Mouse (Mus musculus): ENCODE data around the gene Slc38a2. TPM values are rescaled to one million over a fixed set of nuclear protein-coding genes. Genes with fewer than 3 reads are reported as not detected.
A peak's percentile ranks its signal among the peaks of the same experiment; 100 is the strongest.

The Slc38a2 gene
- polyA plus RNA-seq, 1 experiment from 2014 or later, result 245 TPM

- Histone ChIP-seq H3K9me3 (ENCODE audit: control insufficient read depth, low read length) (no peaks in the 10 kb centered on the region), H3K4me3 (ENCODE audit: low read depth, low read length) (no peak overlapping the region), H3K9ac (ENCODE audit: low read length) (no peak overlapping the region), H3K4me1 (ENCODE audit: control insufficient read depth, insufficient read depth, low read length) (no peaks in the 10 kb centered on the region), H3K36me3 (ENCODE audit: control insufficient read depth, insufficient read depth, low read length) (no peaks in the 10 kb centered on the region), H3K4me2 (ENCODE audit: low read depth, severe bottlenecking) (no peak overlapping the region), H3K27ac (replicated peaks; ENCODE audit: low read depth, low read length) (no peak overlapping the region), H3K27me3 (ENCODE audit: control insufficient read depth, insufficient read depth, low read length) (no peaks in the 10 kb centered on the region)
- ATAC-seq (ENCODE audit: insufficient number of reproducible peaks, low FRiP score, low TSS enrichment, low read depth) (no peak), DNase-seq (ENCODE audit: low spot score) (no peak)
- 67% methylated on average over 15 of the region's 15 CpGs for WGBS
Measured at GRCm38 (mm10) chr15:96675744-96676143, 23.8 kb downstream of the Slc38a2 start.

- no peak for ATAC-seq (ENCODE audit: insufficient number of reproducible peaks, low FRiP score, low TSS enrichment, low read depth)
- no peak overlapping the region for H3K4me3 ChIP-seq (ENCODE audit: low read depth, low read length)
- DNase-seq (ENCODE audit: low spot score), result no peak
- H3K27me3 ChIP-seq (ENCODE audit: control insufficient read depth, insufficient read depth, low read length), result no peaks in the 10 kb centered on the region
- no peaks in the 10 kb centered on the region for H3K9me3 ChIP-seq (ENCODE audit: control insufficient read depth, low read length)
- H3K4me1 ChIP-seq (ENCODE audit: control insufficient read depth, insufficient read depth, low read length), result no peaks in the 10 kb centered on the region
- WGBS, result 86% methylated on average over 11 of the region's 11 CpGs
- H3K27ac ChIP-seq (replicated peaks; ENCODE audit: low read depth, low read length), result no peak overlapping the region
- H3K36me3 ChIP-seq (ENCODE audit: control insufficient read depth, insufficient read depth, low read length), result no peaks in the 10 kb centered on the region
- H3K9ac ChIP-seq (ENCODE audit: low read length), result no peak overlapping the region
- H3K4me2 ChIP-seq (ENCODE audit: low read depth, severe bottlenecking), result no peak overlapping the region
Measured at GRCm38 (mm10) chr15:96675055-96675454, 24.5 kb downstream of the Slc38a2 start.

- Histone ChIP-seq H3K9me3 (ENCODE audit: control insufficient read depth, low read length) (no peaks in the 10 kb centered on the region), H3K9ac (ENCODE audit: low read length) (no peak overlapping the region), H3K4me1 (ENCODE audit: control insufficient read depth, insufficient read depth, low read length) (no peaks in the 10 kb centered on the region), H3K27ac (replicated peaks; ENCODE audit: low read depth, low read length) (no peak overlapping the region), H3K4me2 (ENCODE audit: low read depth, severe bottlenecking) (no peak overlapping the region), H3K27me3 (ENCODE audit: control insufficient read depth, insufficient read depth, low read length) (no peaks in the 10 kb centered on the region), H3K36me3 (ENCODE audit: control insufficient read depth, insufficient read depth, low read length) (no peaks in the 10 kb centered on the region), H3K4me3 (ENCODE audit: low read depth, low read length) (no peak overlapping the region)
- 79% methylated on average over 1 of the region's 1 CpGs for WGBS
- no peak for DNase-seq (ENCODE audit: low spot score)
- ATAC-seq (ENCODE audit: insufficient number of reproducible peaks, low FRiP score, low TSS enrichment, low read depth), result no peak
Measured at GRCm38 (mm10) chr15:96674089-96674488, 25.4 kb downstream of the Slc38a2 start.

- H3K36me3 ChIP-seq (ENCODE audit: control insufficient read depth, insufficient read depth, low read length), result no peaks in the 10 kb centered on the region
- H3K4me2 ChIP-seq (ENCODE audit: low read depth, severe bottlenecking), result no peak overlapping the region
- no peak for DNase-seq (ENCODE audit: low spot score)
- no peaks in the 10 kb centered on the region for H3K4me1 ChIP-seq (ENCODE audit: control insufficient read depth, insufficient read depth, low read length)
- no peaks in the 10 kb centered on the region for H3K27me3 ChIP-seq (ENCODE audit: control insufficient read depth, insufficient read depth, low read length)
- H3K4me3 ChIP-seq (ENCODE audit: low read depth, low read length), result no peak overlapping the region
- H3K9me3 ChIP-seq (ENCODE audit: control insufficient read depth, low read length), result no peaks in the 10 kb centered on the region
- 84% methylated on average over 6 of the region's 6 CpGs for WGBS
- H3K27ac ChIP-seq (replicated peaks; ENCODE audit: low read depth, low read length), result no peak overlapping the region
- no peak for ATAC-seq (ENCODE audit: insufficient number of reproducible peaks, low FRiP score, low TSS enrichment, low read depth)
- H3K9ac ChIP-seq (ENCODE audit: low read length), result no peak overlapping the region
Measured at GRCm38 (mm10) chr15:96669721-96670120, 29.8 kb downstream of the Slc38a2 start.

GRCm38 (mm10) chr15:96666663-96667062 lies 32.9 kb downstream of the Slc38a2 start:
- no peaks in the 10 kb centered on the region for H3K36me3 ChIP-seq (ENCODE audit: control insufficient read depth, insufficient read depth, low read length)
- no peaks in the 10 kb centered on the region for H3K4me1 ChIP-seq (ENCODE audit: control insufficient read depth, insufficient read depth, low read length)
- no peak for ATAC-seq (ENCODE audit: insufficient number of reproducible peaks, low FRiP score, low TSS enrichment, low read depth)
- H3K27me3 ChIP-seq (ENCODE audit: control insufficient read depth, insufficient read depth, low read length), result no peaks in the 10 kb centered on the region
- no peaks in the 10 kb centered on the region for H3K9me3 ChIP-seq (ENCODE audit: control insufficient read depth, low read length)
- 9% methylated on average over 7 of the region's 7 CpGs for WGBS
- H3K27ac ChIP-seq (replicated peaks; ENCODE audit: low read depth, low read length), result no peak overlapping the region
- H3K4me2 ChIP-seq (ENCODE audit: low read depth, severe bottlenecking), result peak overlapping the region; percentile 5; the same call in 1 of the 2 replicates
- H3K4me3 ChIP-seq (ENCODE audit: low read depth, low read length), result no peak overlapping the region
- DNase-seq (ENCODE audit: low spot score), result peak; percentile 72
- no peak overlapping the region for H3K9ac ChIP-seq (ENCODE audit: low read length)

- H3K4me3 ChIP-seq (ENCODE audit: low read depth, low read length), result no peak overlapping the region
- no peaks in the 10 kb centered on the region for H3K9me3 ChIP-seq (ENCODE audit: control insufficient read depth, low read length)
- no peaks in the 10 kb centered on the region for H3K4me1 ChIP-seq (ENCODE audit: control insufficient read depth, insufficient read depth, low read length)
- ATAC-seq (ENCODE audit: insufficient number of reproducible peaks, low FRiP score, low TSS enrichment, low read depth) (no peak), DNase-seq (ENCODE audit: low spot score) (peak; percentile 73)
- H3K27ac ChIP-seq (replicated peaks; ENCODE audit: low read depth, low read length), result no peak overlapping the region
- H3K27me3 ChIP-seq (ENCODE audit: control insufficient read depth, insufficient read depth, low read length), result no peaks in the 10 kb centered on the region
- H3K4me2 ChIP-seq (ENCODE audit: low read depth, severe bottlenecking), result no peak overlapping the region
- WGBS, result 10% methylated on average over 3 of the region's 3 CpGs
- no peak overlapping the region for H3K9ac ChIP-seq (ENCODE audit: low read length)
- no peaks in the 10 kb centered on the region for H3K36me3 ChIP-seq (ENCODE audit: control insufficient read depth, insufficient read depth, low read length)
Measured at GRCm38 (mm10) chr15:96665889-96666288, 33.6 kb downstream of the Slc38a2 start.

GRCm38 (mm10) chr15:96660590-96661141 lies 38.9 kb downstream of the Slc38a2 start:
- Histone ChIP-seq H3K4me1 (ENCODE audit: control insufficient read depth, insufficient read depth, low read length) (0 out of 2 replicates have a peak, but pooled peaks cover 2% of the 10 kb centered on the region), H3K4me2 (ENCODE audit: low read depth, severe bottlenecking) (no peak overlapping the region), H3K27ac (replicated peaks; ENCODE audit: low read depth, low read length) (no peak overlapping the region), H3K4me3 (ENCODE audit: low read depth, low read length) (no peak overlapping the region), H3K9me3 (ENCODE audit: control insufficient read depth, low read length) (no peaks in the 10 kb centered on the region), H3K9ac (ENCODE audit: low read length) (no peak overlapping the region), H3K27me3 (ENCODE audit: control insufficient read depth, insufficient read depth, low read length) (no peaks in the 10 kb centered on the region), H3K36me3 (ENCODE audit: control insufficient read depth, insufficient read depth, low read length) (no peaks in the 10 kb centered on the region)
- ATAC-seq (ENCODE audit: insufficient number of reproducible peaks, low FRiP score, low TSS enrichment, low read depth), result no peak
- no peak for DNase-seq (ENCODE audit: low spot score)
- WGBS, result 60% methylated on average over 13 of the region's 13 CpGs

- Histone ChIP-seq H3K27me3 (ENCODE audit: control insufficient read depth, insufficient read depth, low read length) (no peaks in the 10 kb centered on the region), H3K4me3 (ENCODE audit: low read depth, low read length) (no peak overlapping the region), H3K4me2 (ENCODE audit: low read depth, severe bottlenecking) (no peak overlapping the region), H3K9ac (ENCODE audit: low read length) (no peak overlapping the region), H3K36me3 (ENCODE audit: control insufficient read depth, insufficient read depth, low read length) (no peaks in the 10 kb centered on the region), H3K4me1 (ENCODE audit: control insufficient read depth, insufficient read depth, low read length) (peaks cover 6% of the 10 kb centered on the region; the same call in 1 of the 2 replicates), H3K9me3 (ENCODE audit: control insufficient read depth, low read length) (no peaks in the 10 kb centered on the region), H3K27ac (replicated peaks; ENCODE audit: low read depth, low read length) (no peak overlapping the region)
- ATAC-seq (ENCODE audit: insufficient number of reproducible peaks, low FRiP score, low TSS enrichment, low read depth) (no peak), DNase-seq (ENCODE audit: low spot score) (no peak)
- WGBS, result 53% methylated on average over 14 of the region's 14 CpGs
Measured at GRCm38 (mm10) chr15:96658275-96658602, 41.3 kb downstream of the Slc38a2 start.

Data from limb, embryonic 11.5 days (tissue).